Mouse (Mus musculus) ovary, adult 18-20 months (tissue): ENCODE measurements around the gene Comt.

Experiments used
- DNase-seq: peaks from one replicate; pipeline ENCODE4 v3.0.0; 2022; ENCODE audit warnings: low spot score, mixed read lengths

Comt gene

DNA sequence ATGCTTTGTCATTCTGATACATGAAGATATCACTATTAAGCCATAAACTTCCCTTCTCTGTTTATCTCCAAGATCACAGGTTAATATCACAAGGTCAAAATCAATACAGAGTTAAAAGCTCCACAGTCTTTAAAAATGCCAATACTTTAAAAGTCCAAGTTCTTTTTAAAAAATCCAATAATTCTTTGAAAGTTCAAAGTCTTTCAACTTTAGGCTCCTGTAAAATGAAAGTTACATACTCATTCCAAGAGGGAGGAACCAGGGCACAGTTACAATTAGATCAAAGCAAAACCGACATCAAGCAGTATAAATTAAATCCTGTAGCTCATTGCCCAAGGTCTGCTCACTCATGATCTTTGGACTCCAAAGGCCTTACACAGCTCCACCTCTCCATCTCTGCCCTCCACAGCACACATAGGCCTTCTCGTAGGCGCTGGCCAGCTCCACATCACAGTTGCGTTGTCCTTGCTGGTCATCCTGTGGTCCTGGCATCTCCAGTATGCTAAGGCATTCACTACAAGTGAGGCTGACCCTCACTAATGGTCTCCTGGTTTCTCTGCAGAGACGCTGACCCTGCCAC is 6.8 kb upstream of the Comt start:
- no peak for DNase-seq

GRCm38 (mm10) chr16:18430641-18431212 is 4.1 kb upstream of the Comt start:
- DNase-seq, result no peak

DNA sequence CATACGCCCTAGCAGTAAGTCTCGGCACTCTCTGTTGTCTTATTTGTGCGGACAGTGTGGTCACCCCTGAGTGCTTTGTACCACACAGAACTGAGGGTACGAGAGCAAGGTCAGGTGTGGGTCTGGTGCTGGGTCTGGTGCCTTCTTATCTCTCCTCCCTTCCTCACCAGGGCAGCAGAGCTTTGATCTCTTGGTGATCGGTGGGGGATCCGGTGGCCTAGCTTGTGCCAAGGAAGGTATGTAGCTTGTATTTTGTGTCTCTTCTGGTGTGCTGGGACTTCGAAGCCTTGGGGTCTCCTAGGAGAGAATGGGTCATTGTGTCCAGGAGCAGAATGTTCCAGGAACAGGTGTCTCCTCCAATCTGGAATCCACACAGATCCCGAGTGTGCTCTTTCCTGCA is 3.0 kb upstream of the Comt start:
- no peak for DNase-seq

DNA sequence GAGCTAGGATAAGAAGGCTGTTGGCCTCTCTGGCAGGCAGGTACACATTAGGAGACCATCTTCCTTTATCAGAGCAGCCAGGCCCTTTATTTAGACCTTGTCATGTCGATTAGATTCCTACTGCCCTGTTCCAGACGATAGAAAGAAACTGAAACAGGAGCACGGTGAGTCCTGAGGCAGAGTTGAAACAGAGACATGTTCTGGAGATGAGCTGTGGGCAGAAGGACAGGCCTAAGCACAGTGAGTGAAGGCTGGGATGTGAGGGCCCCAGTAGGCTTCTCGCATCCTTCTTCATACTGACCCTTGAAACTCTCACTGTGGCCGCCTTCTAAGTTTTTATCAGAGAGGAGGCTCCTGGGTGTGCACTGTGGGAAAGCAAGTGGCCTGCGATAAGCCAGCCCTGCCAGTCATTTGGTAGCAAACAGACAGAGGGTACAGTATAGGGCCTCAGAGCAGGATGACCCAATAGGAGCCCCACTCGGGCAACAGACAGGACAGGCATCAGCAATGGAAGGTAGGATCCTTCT is 1.9 kb upstream of the Comt start:
- no peak for DNase-seq

DNA sequence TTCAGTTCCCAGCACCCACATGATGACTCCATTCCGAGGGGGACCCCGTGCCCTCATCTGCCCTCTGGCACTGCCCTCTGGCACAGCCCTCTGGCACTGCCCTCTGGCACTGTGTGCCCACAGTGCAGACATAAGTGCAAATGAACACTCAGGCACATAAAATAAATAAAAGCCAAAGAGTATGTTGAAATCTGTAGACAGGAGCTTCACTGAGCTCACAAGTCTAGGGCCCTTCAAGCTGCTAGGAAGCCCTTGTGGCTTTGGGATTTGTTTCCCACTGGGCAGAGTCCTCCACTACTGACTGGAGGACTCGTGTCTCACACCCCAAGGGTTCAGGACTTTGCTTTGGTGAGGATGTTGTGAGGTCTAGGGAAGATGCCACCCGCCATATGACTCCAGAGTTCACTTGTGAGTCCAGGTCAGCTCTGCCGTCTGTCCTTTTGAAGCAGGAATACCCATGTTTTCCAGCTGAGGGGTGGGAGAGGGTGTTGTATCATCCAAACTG is 1.4 kb upstream of the Comt start:
- no peak for DNase-seq

- peak; percentile 48 for DNase-seq
Measured at GRCm38 (mm10) chr16:18426215-18426791, 349 bp downstream of the Comt start, which contains the start of gene Txnrd2. TSS of gene Txnrd2 (plus strand) at chr16:18426384.

- DNase-seq, result no peak
Measured at GRCm38 (mm10) chr16:18425475-18426214, 1.0 kb downstream of the Comt start.

- DNase-seq, result no peak
Measured at GRCm38 (mm10) chr16:18424364-18425045, 2.1 kb downstream of the Comt start.

GRCm38 (mm10) chr16:18423915-18424265 is 2.8 kb downstream of the Comt start:
- DNase-seq, result no peak

- no peak for DNase-seq
Measured at GRCm38 (mm10) chr16:18423203-18423914, 3.3 kb downstream of the Comt start.

DNA sequence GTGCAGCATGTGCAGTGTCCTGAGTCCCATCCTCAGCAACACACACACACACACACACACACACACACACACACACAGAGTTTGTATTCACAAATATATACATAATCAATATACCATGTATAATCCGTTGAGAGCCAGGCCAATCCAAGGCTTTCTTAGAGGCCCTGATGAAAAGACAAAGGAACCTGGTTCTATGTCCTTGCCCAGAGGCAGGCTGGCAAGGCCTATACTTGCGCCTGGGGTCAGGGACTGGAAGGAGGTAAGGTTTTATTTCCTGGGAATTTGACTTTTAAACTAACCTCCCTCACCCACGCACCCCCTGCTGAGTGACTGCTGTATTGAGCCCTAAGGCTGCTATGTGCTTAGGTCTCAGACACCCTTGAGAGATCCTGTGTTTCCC is 6.1 kb downstream of the Comt start:
- DNase-seq, result no peak

DNA sequence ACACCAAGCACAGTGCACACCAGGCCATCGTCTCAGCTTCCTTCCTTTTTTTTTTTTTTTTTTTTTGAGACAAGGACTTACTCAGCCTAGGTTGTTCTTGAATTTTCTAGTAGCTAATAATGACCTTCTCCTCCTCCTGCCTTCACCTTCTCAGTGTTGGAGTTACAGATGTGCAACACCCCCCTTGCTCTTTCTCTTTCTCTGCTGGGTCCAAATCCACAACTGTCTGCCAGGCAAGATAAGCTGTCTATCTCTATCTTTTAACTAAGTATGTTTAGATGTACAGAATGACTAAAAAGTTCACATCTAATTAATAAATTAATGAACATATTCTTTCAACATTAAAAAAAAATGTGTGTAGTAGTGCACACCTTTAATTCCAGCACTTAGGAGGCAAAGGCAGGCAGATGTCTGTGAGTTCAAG is 7.0 kb downstream of the Comt start:
- no peak for DNase-seq

GRCm38 (mm10) chr16:18418756-18419602 is 7.7 kb downstream of the Comt start:
- no peak for DNase-seq

GRCm38 (mm10) chr16:18417491-18417890 is 9.2 kb downstream of the Comt start:
- no peak for DNase-seq

GRCm38 (mm10) chr16:18416837-18417236 is 9.8 kb downstream of the Comt start:
- no peak for DNase-seq

GRCm38 (mm10) chr16:18416094-18416761 is 10.4 kb downstream of the Comt start:
- no peak for DNase-seq

- DNase-seq, result no peak
Measured at GRCm38 (mm10) chr16:18413032-18413816, 13.4 kb downstream of the Comt start.

GRCm38 (mm10) chr16:18411802-18412476 is 14.7 kb downstream of the Comt start:
- DNase-seq, result no peak
